Mouse (Mus musculus) kidney, embryonic 16.5 days (tissue): Measurements from ENCODE around the gene Zfp991. TPM values are rescaled to one million over a fixed set of nuclear protein-coding genes. Genes with fewer than 3 reads are reported as not detected.

Experiments
- polyA plus RNA-seq: library from polyadenylated mRNA; unstranded; fragments of >200 nt; fragmentation: Nextera tagmentation; extraction: Ambion mirVana; gene quantifications from 2 replicates; pipeline ENCODE4 v1.2.1, GENCODE M21; 2015

The Zfp991 gene
- polyA plus RNA-seq, 1 experiment from 2014 or later, result 6.2 TPM

Other genes with a start within 250 kb of the Zfp991 start
- not detected in 2 replicates for gene Gm21411, start 222.4 kb upstream of the Zfp991 start, polyA plus RNA-seq
- 0.15 TPM in 1 of 2 replicates, not detected in the other for gene Zfp989, start 160.1 kb upstream of the Zfp991 start, polyA plus RNA-seq
- gene Rex2, start 110.2 kb upstream of the Zfp991 start, polyA plus RNA-seq, result 0.06 TPM in 1 of 2 replicates, not detected in the other
- gene Zfp988, start 173.6 kb downstream of the Zfp991 start, polyA plus RNA-seq, result 0.17 and 0.24 TPM in 2 replicates
- not detected in 2 replicates for gene Zfp978, start 229.3 kb downstream of the Zfp991 start, polyA plus RNA-seq